Mouse (Mus musculus): Measurements from ENCODE around the gene Fes.
A peak's percentile ranks its signal among the peaks of the same experiment; 100 is the strongest.

Gene Fes

DNA sequence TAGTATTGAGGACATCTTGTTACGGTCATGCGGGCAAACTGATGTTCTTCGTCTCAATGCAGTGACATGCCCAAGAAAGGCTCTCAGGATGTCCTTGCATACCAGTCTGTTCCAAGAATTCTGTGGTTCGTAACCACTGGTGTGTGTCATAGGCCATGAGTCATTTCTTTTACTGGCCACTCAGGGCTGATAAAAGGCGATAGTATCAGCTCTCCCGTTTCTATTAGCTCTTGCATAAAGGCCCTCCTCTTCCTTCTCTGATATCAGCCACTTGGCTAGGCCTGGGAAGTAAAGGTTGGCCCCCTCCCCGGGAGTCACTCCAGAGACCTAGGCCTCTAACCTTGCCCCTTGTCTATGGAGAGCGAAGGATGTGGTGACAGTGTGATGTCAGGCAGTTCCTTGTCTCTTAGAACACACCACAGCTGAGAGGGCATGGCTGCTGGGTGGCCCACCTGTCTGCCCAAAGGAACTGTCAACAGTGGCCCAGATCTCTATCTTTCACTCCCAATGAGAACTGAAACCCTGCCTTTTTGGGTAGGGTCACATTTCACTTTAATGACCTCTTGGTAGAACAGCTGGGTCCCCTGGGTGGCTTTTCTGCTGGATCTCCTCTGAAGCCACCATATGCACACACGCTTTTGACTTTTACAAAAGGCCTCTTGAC, 12.2 kb downstream of the Fes start:
- peak; percentile 80 to 92 for DNase-seq (ENCODE audit: inconsistent age in 2 of 2, low spot score in 1 of 2)

DNA sequence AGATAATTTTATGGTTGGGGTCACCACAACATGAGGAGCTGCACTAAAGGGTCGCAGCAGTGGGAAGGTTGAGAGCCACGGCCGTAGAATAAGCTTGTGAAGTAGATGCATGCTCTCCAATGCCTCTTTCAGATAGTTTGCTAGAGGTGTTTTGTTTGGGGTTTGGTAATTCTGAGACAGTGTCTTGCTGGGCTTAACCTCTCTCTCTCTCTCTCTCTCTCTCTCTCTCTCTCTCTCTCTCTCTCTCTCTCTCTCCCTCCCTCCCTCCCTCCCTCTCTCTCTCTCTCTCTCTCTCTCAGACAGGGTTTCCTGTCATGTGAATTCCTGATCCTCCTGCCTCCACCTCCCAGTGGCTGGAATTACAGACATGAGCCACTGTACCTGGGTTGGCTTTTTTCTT, 13.0 kb downstream of the Fes start:
- DNase-seq (ENCODE audit: inconsistent age in 2 of 2, low spot score in 1 of 2) = no peak

DNA sequence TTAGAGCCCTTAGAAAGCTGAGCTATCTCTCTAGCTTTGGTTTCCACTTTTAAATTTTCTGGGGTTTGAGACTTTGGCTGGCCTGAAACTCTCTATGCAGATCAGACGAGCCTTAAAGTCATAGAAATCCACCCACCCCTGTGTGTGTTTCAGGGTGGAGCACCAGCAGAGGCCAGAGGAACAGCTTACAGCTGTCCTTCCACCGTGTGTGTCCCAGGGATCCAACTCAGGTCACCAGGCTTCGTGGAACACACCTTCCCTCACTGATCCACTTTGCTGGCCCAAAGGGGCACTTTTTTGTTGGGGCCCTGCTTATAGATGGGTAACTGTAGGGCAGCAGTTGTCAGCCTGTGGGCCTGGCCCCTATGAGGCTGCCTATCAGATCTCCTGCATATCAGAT, 13.5 kb downstream of the Fes start:
- peak in 1 of 2 experiments; percentile 42 for DNase-seq (ENCODE audit: inconsistent age in 2 of 2, low spot score in 1 of 2)

DNA sequence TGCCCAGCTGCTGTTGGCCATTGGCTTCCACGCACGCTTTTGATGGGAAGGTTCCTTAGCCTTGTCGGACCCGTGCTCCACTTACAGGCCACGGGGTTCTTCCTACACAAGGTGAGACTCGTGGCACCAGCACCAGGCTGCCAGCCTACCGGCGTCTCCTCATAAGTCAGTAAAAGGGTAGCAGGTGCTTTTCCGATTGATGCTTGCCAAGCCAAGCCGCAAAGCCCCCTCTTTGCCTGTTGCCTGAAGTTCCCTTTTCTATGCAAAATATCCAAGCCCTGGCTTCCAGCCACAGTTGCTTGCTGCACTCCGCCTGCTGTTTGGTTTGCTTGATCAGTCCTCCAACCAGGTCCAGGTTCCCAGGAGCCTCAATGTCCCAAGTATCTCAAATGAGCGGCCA, 13.9 kb downstream of the Fes start:
- DNase-seq (ENCODE audit: inconsistent age in 2 of 2, low spot score in 1 of 2) = no peak

DNA sequence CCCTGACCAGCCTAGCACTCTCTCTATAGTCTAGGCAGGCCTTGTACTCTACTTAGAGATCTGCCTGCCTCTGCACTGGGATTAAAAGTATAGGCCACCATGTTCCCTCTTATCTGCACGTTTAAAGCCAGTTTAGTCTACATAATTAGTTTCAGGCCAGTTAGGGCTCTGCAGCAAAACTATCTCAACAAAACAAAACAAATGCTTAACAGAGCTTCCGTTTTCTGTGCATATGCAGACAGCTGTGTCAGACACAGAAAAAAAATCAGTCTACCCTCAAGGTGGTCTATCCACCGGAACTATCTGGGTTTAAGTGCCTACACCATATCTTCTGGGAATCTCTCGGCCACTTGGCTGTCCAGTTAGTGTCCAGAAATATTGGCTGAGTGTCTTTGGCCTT, 14.4 kb downstream of the Fes start:
- no peak for DNase-seq (ENCODE audit: inconsistent age in 2 of 2, low spot score in 1 of 2)

DNA sequence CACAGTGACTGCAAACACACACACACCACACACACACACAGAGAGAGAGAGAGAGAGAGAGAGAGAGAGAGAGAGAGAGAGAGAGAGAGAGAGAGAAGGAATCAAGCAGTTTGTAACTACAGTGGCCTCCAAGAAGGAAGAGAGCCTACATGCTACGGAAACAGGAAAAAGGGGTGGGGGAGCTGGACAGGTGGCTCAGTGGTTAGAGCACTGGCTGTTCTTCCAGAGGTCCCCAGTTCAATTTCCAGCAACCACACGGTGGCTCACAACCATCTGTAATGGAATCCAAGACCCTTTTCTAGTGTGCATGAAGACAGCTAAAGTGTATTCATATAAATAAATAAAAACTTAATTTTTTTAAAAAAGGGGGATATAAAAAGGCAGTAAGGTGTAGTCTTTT, 15.1 kb downstream of the Fes start:
- no peak for DNase-seq (ENCODE audit: inconsistent age in 2 of 2, low spot score in 1 of 2)

DNA sequence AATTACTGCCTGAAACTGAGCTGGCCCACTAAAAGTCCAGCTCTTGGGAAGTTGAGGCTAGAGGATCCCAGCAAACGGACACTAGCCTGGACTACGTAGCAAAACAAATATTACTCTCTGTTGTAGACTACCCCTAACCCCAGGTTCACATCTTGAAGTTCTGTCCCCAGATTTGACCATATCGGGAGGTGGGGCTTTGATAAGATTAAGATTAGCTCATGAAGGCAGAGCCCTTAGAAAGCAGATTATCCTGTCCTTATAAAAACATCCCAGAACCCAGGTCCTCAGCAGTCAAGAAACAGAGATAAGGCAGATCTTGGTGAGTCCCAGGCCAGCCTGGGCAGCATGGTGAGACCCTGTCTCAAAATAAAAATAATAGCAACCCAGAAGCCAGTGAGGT, 15.6 kb downstream of the Fes start:
- no peak for DNase-seq (ENCODE audit: inconsistent age in 2 of 2, low spot score in 1 of 2)

DNA sequence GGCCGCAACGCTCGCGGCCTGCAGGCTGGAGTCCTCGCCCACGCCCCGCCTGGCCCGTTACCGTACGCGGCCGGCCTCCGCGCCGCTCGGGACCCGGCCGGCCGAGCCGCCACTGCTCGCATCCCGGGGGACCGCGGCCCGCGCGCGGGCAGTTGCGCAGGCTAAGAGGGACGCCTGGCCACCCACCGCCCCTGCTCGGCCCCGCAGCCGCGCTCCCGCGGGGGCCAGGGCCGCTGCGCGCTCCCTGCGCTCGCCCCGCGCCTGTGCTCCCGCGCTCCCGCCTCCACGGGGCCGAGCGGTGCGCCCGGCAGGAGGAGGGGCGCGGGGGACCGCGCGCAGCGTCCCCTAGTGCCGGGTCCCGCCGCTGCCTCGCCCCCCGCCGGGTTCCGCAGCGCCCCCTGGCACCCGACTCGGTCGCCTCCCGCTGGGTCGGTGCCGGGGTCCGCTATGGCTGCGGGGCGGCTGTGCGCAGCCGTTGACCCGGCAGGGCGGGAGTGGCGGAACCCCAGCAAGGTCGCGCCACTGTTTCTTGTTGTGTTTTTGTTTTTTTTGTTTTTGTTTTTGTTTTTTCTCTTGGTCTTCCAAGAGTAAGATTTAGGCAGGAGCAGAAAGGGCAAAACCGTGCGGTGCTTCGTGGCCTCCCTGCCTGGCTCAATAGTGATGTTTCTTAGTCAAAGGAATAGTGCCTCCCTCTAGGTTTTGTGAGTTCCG, 16.6 kb downstream of the Fes start, which contains the start of gene Man2a2:
Man2a2 (minus strand) TSS at position 335 of the 711 bp plus-strand sequence.
- peak; percentile 87 to 93 for DNase-seq (ENCODE audit: inconsistent age in 2 of 2, low spot score in 1 of 2)

DNA sequence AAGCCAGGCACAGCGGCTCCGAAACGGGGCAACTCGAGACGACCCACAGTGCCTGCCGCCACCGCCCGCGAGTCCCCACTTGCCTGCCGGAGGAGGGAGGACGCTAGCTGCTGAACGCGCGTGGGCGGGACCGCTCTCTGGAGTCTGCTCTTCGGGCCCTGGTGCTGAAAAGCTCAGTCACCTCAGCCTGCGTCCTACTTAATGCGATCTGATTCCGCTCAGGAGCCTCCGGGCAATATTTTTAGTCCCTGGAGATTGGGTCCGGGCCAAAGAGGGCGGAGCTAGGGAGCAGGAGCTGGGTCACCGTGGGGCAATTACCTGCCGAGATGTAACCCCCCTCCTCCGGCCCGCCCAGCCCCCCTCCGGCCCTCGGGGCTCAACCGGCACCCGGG, 17.1 kb downstream of the Fes start:
- DNase-seq (ENCODE audit: inconsistent age in 2 of 2, low spot score in 1 of 2) = peak; percentile 86 to 95

DNA sequence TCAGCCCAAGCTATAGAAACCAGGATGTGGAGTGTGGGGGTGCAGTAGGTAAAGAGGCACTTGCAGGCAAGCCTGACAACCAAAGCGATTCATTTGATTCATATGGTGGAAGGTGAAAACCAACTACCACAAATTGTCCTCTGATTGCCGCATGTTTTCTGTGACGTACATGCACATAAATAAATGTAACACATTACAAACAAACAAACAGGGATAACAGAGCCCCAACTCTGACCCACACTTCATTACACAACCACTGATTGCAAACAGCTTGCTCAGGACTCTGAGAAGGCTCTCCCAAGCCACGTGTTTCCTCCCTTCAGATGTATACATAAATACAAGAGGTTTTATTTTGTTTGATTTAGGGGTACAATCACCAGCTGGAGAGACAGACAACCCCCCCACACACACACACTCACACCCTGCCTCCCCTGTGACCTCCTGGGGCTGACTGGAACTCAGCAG, 17.7 kb downstream of the Fes start:
- DNase-seq (ENCODE audit: inconsistent age in 2 of 2, low spot score in 1 of 2) = peak in 1 of 2 experiments; percentile 65

DNA sequence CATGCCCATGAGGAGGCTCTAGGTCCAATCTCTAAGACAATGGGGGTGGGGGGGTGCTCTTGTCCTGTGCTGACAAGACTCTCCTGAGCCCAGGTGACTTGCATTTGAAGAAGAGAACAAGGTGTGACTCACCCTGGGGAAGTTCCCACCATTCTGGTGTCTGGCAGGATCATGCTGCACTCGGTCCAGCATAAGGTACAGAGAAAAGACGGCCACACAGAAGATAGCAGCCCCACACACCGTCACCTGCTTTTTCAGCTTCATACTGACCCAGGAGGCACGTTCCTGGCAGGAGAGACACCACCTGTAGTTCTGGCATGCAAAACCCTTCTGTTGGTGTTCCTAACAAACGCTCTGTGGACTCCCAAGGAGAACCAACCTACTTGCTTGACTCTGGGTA, 18.3 kb downstream of the Fes start:
- no peak for DNase-seq (ENCODE audit: inconsistent age in 2 of 2, low spot score in 1 of 2)

DNA sequence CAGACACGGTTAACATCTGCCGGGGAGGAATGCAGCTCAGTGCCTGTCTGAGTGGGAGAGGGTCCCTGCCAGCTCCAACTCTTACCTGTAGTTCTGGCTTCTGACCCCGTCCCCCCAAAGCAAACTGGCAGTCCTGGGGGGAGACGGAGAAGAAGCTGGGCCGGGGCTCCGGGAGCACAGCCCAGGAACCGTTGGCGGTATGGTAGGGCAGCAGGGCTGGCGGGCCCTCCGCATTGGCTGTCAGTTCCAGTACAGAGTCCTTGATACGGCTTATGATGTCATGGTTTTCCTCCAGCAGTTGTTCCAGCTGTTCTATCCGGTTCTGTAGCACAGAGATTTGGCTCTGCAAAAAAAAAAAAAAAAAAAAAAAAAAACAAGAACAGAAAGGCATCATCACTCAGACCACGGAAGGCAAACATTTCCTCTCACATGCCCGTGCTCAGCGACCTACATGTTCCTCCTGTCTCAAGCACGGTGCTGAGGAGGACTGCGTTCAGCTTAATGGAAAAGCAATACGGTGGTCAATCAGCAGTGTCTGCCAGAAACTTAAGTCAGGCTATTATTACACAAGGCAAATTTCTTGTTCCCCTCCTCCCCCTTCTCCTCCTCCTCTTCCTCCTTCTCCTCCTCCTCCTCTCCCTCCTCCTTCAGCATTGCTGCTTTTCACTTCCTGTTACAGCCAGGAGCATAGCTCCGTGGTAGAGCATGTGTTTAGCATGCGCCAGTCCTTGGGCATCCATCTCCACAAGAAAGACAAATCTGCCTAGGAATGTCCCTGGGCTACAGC, 18.9 kb downstream of the Fes start:
- peak; percentile 64 to 73 for DNase-seq (ENCODE audit: inconsistent age in 2 of 2, low spot score in 1 of 2)

DNA sequence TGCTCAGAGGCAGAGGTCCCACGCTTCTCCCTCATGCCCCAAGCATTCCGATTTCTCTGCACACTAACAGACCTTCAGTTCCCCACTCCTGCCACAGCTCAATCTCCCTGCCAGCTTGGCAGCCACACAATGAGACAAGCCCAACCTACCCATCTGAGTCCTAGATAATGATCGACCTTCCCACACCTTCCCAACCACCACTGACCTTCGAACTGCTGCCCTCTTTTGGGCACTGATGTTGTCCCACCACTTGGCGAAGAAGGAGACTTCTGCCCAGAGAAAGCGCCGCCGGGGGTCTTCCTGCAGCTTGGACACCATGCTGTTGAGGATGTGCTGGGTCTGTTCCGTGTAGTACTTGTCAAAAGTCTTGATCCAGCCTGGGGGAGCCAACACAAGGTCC, 19.7 kb downstream of the Fes start:
- DNase-seq (ENCODE audit: inconsistent age in 2 of 2, low spot score in 1 of 2) = no peak

DNA sequence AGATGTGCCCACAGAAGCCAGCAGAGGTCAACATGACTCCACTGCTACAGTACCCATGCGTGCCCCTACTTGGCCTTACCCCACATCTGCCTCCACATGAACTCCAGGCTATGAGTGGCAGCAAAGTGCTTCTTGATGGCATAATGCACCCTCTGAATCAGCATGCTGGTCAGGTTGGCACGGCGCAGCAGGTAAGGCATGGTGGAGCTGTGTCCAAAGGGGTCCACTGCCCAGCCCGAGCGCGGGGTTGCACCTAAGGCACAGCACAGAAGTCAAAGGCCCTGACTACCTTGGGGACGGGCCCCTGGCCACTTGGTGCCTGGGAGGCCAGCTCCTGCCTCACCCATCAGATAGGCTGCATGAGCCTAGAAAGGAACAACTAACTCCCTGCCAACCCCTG, 20.5 kb downstream of the Fes start:
- no peak for DNase-seq (ENCODE audit: inconsistent age in 2 of 2, low spot score in 1 of 2)

DNA sequence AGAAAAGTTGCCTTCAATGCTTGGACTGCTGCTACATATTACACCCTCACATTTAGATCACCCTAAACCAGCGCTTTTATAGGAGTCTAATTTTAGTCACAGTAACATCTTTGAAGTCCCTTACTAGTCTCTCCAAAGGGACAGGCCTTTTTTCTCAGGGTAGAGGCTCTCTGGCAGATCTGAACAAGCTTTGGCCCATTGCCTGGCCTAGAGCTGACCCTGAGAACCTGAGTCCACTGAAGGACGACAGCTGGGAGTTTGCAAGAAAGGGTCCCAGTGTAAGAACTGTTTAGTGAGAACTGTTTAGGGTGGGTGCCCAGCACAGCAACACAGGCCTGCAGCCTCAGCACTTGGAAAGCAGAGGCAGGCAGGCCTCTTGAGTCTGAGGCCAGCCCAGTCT, 22.0 kb downstream of the Fes start:
- peak; percentile 82 to 90 for DNase-seq (ENCODE audit: inconsistent age in 2 of 2, low spot score in 1 of 2)

DNA sequence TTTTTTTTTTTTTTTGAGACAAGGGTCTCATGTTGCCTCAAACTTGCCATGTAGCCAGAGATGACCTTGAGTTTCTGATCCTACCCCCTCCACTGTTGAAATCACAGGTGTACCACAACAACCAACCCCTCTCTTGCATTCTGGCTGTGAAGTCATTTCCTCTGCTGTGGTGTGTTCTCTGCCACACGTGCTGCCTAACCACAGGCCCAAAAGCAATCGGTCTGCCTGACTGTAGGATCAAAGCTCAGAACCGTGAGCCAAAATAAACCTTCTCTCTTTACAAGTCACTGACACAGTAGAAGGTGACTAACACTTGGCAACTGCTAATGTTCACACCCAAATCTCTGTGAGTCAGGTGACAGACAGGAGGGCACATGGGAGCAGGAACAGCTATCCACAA, 27.3 kb downstream of the Fes start:
- DNase-seq (ENCODE audit: inconsistent age in 2 of 2, low spot score in 1 of 2) = no peak

DNA sequence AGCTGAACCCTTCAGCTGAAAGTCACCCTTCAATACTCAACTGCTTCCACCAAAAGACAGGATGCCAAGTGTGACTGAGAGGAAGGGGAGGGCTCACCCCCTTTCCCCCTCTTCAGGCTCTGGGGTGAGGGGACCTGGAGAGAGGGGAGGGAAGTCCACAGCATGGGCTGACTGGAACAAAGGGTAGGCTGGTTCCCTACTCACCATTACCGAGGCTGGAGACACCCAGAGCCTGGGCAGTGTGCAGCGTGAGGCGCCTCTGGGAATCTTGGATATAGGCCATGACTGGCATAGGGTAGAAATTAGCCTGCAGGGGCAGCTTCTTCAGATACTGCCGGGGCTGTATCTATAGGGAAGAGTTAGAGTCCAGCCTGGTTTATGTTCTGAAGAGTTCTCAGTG, 29.7 kb downstream of the Fes start:
- DNase-seq (ENCODE audit: inconsistent age in 2 of 2, low spot score in 1 of 2) = peak in 1 of 2 experiments; percentile 59

DNA sequence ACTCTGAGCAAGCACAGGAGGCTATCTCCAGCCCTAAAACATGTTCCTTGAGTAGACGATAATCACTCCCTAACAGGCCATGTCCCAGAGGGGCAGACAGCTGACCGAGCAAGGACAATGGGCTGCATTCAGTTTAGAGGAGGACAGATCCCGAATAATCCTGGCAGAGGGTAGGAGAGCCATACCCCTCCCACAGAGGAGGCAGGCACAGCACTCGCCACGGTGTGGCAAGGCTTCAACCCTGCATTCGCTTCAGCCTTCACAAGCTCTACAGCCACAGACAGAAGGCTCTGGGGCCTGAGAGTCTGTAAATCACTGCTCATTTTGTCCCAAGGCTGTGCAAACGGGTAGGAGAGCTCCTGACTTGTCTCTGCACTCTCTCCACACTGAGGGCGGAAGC, 30.6 kb downstream of the Fes start:
- peak; percentile 50 to 84 for DNase-seq (ENCODE audit: inconsistent age in 2 of 2, low spot score in 1 of 2)

DNA sequence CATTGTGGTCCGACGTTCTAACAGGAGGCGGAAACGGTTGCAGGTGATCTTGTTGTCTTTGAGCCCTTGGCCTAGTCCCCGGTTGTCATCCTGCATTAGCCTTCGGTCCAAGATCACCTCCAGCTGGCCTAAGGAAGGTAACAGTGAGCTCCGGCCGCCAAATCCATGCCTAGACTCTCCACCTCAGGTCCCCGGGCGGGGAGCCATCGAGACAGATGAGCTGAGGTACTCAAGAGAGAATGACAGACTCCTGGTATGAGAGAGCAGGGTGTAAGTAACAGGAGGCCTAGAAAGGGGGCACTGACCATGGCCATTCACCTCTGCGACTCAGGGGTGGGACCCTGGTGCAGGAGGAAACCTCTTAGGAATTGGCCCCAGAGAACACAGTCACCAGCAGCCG, 31.4 kb downstream of the Fes start:
- DNase-seq (ENCODE audit: inconsistent age in 2 of 2, low spot score in 1 of 2) = no peak

DNA sequence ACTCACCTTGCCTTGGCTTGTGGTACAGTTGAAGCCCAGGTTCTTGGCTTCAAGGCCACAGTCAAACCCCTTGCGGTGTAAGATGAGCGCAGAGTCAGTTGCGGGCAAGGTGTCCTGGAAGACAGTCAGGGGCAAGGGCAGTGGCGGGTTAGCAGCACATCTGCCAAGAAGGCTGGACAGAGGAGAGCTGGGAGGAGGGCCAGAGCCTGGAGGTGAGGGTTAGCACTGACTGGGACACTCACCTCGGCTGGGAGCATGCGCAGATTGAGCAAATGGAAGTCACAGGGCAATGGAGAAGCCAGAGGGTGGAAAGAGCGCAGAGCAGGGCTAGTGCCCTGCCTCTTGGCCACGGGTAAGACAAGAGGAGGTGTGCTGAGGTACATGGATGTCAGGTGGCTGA, 34.8 kb downstream of the Fes start:
- DNase-seq (ENCODE audit: inconsistent age in 2 of 2, low spot score in 1 of 2) = no peak

DNA sequence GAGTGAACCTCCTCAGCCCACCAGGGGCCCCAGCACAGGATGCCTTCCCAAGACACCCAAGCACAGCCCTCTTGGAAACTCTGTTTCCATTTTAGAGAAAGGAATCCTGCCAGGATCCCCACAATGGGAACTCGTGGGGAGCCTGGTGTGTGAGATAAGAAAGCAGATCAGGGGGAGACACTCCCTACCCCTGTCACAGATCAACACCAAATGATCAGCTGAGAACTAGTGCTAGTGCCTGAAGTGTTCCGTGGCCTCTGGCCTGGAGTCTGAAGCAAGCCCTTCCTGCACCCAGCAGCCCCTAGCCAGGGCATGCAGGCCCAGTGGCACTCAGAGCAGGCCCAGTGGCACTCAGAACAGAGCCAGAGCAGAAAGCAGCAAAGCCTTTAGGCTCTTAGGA, 36.9 kb downstream of the Fes start:
- DNase-seq (ENCODE audit: inconsistent age in 2 of 2, low spot score in 1 of 2) = no peak

Data from adrenal gland, adult (tissue).